Mouse (Mus musculus) testis, postnatal 14 days (tissue): ENCODE measurements at regions not wholly inside any gene's neighbourhood (a gene's known extent, or its start where the extent isn't known, plus 50 kb on each side); places are given as distances from the start of the nearest gene placed in this dataset.
"Not testable (repeated sequence)": the region's sequence is repeated elsewhere in the genome, so short reads cannot be mapped to it uniquely, and the experiment has no call there.

Experiments
- DNase-seq: peaks from one replicate; pipeline ENCODE4 v3.0.0; 2021; ENCODE audit warnings: low spot score

DNA sequence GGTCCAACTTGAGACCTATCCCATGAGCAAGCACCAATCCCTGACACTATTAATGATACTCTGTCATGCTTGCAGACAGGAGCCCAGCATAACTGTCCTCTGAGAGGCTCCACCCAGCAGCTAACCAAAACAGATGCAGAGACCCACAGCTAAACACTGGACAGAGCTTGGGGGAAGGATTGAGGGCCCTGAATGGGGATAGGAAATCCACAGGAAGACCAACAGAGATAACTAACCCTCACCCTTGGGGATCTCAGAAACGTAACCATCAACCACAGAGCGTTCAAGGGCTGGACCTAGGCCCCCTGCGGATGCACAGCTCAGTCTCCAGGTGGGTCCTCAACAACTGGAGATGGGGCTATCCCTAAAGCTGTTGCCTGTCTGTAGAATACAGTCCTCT is 93.7 kb downstream of the Cd24a start:
- DNase-seq = no peak

DNA sequence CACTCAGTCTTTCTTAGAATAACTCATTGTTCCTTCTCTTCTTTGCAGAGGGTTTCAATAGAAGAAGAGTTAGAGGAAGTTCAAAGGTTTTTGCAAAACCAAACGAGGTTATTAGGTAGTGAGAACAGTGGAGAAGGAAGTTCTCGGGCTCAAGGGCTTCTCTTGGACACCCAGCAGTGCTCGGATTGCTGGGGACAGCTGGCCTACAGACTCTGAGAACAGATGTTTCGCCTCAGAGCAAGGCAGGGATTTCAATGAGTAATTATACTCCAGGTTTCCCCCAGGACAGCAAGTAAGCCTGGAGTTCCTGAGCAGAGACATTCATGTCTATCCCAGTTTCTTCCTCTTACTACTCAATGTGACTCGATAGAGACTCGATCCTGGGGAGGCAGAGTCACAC is 94.4 kb downstream of the Cd24a start:
- DNase-seq = no peak

DNA sequence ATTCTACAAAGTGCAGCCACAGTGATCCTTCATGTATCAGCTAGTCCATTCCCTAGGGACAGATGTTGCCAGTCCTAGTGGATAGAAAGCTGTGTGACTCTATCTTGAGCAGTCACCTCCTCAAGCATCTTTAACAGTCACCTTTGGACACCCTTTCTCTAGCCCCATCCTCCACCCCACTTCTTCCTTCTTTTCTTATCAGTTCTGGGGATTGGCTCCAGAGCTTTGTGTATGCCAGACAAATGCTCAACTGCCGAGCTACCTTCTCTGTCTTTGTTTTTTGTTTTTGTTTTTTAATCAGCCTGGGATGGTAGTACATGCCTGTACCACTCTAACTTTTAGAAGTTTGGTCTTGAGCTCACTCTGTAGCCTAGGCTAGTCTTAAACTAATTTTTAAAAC is 96.7 kb downstream of the Cd24a start:
- DNase-seq = no peak

DNA sequence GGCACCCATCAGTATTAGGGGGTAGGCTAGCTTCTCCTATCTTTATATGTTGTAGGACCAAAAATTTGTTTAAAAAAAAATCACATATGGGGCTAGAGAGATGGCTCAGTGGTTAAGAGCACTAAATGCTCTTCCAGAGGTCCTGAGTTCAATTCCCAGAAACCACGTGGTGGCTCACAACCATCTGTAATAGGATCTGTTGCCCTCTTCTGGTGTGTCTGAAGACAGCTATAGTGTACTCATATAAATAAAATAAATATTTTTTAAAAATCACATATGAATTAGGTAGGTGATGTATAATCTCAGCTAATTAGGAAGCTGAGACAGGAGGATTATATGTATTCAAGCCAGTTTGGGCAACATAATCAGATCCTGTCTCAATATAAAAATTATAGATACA is 97.4 kb downstream of the Cd24a start:
- not testable (repeated sequence) for DNase-seq

DNA sequence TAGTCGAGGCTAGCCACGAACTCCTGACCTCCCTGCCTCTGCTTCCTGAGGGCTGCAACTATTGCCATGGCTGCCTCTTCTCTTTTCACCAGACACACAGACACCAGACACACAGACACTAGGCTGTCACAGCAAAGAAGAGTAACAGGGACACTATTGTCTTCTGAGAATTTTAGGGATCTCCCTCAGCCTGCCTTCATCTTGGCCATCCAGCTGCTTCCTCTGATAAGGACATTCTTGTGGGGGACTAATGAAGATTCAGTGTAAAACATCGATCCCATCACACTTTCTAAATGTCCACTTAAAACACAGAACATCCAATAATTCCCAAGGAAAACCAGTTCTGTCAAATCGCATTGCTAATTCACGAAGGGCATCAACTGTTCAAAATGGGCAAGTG is 98.2 kb downstream of the Cd24a start:
- DNase-seq = no peak

GRCm38 (mm10) chr10:43684247-43685033 is 106.4 kb downstream of the Cd24a start:
- no peak for DNase-seq

GRCm38 (mm10) chr10:43689161-43689913 is 111.3 kb downstream of the Cd24a start:
- no peak for DNase-seq

- DNase-seq = no peak
These were observed 111.8 kb downstream of the Cd24a start for GRCm38 (mm10) chr10:43689914-43690316.

DNA sequence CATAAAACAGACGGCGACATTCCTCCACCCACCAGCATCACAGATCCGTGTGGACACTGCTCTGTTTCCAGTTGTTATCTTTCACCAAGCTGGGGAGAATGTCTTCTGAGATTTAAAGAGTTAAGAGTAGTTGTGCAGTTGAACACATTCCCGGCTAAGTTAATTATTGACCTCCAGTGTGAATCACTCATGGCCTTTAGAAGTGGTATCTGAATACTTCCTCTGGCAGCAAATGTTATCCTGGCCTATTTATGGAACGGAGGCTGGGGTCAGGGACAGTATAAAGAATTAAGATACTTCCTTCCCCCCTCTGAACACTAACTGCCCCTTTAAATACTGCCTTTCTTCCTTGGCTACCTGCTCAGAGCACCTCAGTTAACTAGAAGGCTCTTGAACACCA is 115.9 kb downstream of the Cd24a start:
- no peak for DNase-seq

- no peak for DNase-seq
These were observed 116.4 kb downstream of the Cd24a start for GRCm38 (mm10) chr10:43694508-43694907.

DNA sequence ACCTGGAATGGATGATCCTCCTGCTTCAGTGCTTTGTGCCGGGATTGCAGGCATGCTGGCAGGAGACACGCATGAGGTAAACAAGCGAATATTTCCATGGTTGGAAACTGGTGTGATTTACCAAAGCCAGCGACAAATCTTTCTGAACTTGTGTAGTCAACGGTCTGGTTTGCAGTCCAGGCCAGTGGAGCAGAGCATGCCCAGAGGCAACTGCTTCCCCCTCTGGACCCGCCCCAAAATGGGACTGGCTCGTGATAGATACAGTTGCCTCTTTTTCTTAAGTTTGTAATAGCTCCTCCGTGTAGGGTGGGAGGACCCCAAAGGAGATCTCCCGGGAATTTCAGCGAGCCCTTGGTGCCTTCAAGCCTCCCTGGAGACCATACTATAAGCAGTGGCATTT is 117.4 kb downstream of the Cd24a start:
- DNase-seq = no peak

DNA sequence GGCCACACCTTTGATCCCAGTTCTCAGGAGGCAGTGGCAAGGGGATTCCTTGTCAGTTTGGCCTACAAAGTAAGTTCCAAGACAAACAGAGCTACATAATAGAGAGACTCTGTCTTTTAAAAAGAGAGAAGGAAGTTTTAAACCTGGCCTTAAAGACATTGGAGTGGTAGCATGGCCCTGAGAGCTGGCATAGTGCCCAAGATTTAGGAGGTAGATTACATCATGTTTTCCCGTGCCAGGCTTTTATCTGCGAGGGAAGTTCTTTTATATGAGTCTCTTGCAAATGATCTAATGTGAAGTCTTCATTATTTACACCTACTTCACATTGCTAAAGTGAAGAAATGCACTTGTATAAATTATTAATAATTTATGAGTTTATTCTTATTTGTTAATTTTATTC is 119.8 kb downstream of the Cd24a start:
- DNase-seq = no peak

GRCm38 (mm10) chr10:43700371-43701289 is 122.5 kb downstream of the Cd24a start:
- no peak for DNase-seq

GRCm38 (mm10) chr10:43702895-43703294 is 124.8 kb downstream of the Cd24a start:
- no peak for DNase-seq

DNA sequence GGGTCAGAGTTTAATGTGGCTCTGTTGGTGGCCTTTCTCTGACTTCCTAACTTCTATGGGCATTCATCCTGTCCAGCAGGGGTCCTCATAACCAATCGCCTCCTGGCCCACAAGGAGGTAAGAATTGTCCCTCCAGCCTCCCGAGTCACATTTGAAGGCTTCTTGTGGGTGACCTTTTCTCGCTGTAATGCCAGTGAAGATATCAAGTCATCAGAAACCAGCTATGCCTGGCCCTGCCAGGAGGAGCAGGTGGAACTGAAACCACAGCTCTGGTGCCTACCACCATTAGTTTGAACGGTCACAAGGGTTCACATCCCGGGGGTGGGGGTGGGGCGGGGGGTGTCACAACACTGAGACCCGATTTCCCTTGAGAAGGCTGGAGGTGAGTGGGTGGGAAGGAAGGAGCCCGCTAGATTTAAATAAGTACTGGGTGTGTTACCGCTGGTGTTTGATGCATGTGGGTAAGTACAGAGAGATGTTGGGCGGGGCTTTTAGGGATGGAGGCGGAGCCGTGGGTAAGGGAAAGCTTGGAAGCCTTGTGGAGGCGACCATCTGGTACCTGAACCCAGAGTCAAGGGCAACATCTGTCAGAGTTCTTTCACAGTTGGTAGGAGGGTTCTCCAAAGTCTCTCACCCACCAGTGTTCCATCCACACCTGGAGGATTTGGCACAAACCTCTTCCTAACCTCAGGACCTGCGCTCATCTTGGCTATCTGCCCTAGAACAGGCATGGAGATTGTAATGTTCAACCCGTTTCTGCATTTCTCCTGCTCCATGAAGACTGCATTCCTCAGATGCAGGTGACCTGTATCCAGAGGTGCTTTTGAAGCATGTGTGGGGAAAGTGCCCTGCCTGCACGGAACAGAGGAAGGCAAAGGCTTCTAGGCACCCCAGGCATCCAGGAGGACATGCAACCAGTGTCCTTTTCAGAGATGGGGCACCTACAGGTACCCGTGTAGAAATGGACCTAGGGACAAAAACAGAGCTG is 128.2 kb downstream of the Cd24a start:
- DNase-seq = no peak

DNA sequence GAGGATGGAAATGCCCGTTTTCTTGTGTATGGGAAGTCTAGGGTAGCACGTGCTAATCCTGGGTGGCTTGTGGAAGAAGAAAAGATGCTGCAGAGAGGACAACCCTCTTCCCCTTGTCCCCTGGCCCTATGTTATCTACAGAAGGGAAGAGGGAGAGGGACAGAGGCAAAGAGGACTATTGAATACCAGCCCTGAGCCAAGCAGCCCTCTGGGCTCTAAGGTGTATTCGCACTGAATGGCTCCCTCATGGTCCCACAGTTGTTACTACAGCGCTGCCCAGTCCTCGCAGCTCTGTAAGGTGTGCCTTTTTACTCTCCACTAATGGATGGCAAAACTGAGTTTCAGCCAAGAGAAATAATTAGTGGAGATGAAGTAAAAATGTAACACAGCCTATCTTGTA is 128.9 kb downstream of the Cd24a start:
- DNase-seq = no peak

GRCm38 (mm10) chr10:43707821-43708373 is 129.8 kb downstream of the Cd24a start:
- DNase-seq = no peak

- DNase-seq = no peak
These were observed 131.4 kb downstream of the Cd24a start for GRCm38 (mm10) chr10:43709278-43710033.

- no peak for DNase-seq
These were observed 132.3 kb downstream of the Cd24a start for GRCm38 (mm10) chr10:43710186-43710885.

DNA sequence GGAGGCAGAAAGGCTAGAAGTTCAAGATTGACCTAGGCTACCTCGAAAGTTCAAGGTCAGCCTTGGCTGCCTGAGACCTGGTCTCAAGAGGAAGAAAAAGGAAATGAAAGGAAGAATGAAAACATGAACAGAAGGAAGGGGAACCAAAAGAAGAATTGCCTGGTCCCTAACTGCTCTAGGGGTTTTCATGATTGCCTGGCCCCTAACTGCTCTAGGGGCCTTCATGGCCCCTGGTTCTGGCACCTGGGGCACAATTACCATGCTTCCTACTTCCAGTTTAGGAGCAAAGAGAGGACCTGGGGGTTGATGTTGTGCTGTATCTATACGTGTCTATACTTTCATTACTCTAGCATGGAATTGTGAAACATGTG is 132.8 kb downstream of the Cd24a start:
- DNase-seq = no peak
